Mouse (Mus musculus): Measurements from ENCODE around the gene Inpp5d. TPM values are rescaled to one million over a fixed set of nuclear protein-coding genes. Genes with fewer than 3 reads are reported as not detected.

Inpp5d gene
- total RNA-seq, 1 experiment from 2014 or later, result 196 TPM

DNA sequence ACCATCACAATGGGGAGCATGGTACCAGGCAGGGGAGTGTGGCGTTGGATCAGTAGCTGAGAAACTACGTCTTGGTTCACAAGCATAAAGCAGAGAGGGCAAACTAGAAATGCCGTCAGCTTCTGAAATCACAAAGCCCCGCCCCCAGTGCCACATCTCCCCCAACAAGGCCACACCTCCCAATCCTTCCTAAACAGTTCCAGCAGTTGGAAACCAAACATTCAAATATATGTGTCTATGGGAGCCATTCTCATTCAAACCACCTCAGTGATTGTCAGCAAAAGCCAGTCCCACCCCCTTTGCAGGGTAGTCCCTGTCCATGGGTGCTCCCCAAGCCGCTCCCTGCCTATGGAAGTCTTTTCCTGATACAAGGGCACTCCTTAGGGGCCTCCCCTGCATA is 64.0 kb downstream of the Inpp5d start:
- no peak for ATAC-seq (ENCODE audit: extremely low read depth, insufficient number of reproducible peaks, low FRiP score, poor library complexity, severe bottlenecking)

- no peak for ATAC-seq (ENCODE audit: extremely low read depth, insufficient number of reproducible peaks, low FRiP score, poor library complexity, severe bottlenecking)
Measured at GRCm38 (mm10) chr1:87684791-87685190, 64.7 kb downstream of the Inpp5d start.

- ATAC-seq (ENCODE audit: extremely low read depth, insufficient number of reproducible peaks, low FRiP score, poor library complexity, severe bottlenecking), result no peak
Measured at GRCm38 (mm10) chr1:87686351-87686750, 66.2 kb downstream of the Inpp5d start.

GRCm38 (mm10) chr1:87687009-87687408 is 66.9 kb downstream of the Inpp5d start:
- no peak for ATAC-seq (ENCODE audit: extremely low read depth, insufficient number of reproducible peaks, low FRiP score, poor library complexity, severe bottlenecking)

GRCm38 (mm10) chr1:87689661-87690341 is 69.7 kb downstream of the Inpp5d start:
- no peak for ATAC-seq (ENCODE audit: extremely low read depth, insufficient number of reproducible peaks, low FRiP score, poor library complexity, severe bottlenecking)

DNA sequence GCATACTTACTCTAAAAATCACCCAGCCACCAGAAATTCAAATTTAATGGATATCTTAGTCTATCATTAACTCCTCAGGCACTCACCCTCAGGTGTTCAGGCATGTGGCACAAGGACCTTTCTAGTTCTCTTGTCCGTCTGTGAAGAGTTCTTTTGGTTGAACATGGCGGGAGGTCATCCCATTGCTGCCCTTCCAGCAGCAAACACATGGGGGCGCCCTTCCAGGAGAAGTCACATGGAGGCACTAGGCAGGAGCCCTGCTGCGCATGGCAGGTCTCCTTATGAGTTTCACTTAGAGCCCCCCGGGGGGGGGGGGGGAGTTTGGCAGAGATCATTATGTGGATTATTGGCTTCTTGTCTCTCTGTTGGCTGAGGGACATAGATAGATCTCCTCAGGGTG is 76.2 kb downstream of the Inpp5d start:
- ATAC-seq (ENCODE audit: extremely low read depth, insufficient number of reproducible peaks, low FRiP score, poor library complexity, severe bottlenecking), result no peak

- ATAC-seq (ENCODE audit: extremely low read depth, insufficient number of reproducible peaks, low FRiP score, poor library complexity, severe bottlenecking), result no peak
Measured at GRCm38 (mm10) chr1:87698010-87698409, 77.9 kb downstream of the Inpp5d start.

- ATAC-seq (ENCODE audit: extremely low read depth, insufficient number of reproducible peaks, low FRiP score, poor library complexity, severe bottlenecking), result no peak
Measured at GRCm38 (mm10) chr1:87699890-87700448, 79.9 kb downstream of the Inpp5d start.

DNA sequence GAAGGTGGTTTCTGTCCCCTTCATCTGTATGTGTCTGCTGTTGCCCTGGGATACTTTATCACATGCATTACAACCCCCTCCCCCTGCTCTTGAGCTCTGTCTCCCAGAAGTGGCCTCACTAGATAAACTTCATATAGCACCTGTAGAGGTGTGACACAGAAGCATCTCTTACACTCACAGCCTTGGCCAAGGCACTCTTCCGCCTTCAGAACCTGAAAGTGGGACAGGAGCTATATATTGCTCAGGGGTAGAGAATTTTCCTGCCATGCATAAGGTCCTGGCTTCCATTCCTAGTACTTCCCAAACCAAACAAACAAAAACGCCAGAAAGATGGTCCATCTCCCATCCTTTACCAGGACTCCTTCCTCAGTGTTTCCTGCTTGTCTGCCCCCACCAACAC is 84.1 kb downstream of the Inpp5d start:
- no peak for ATAC-seq (ENCODE audit: extremely low read depth, insufficient number of reproducible peaks, low FRiP score, poor library complexity, severe bottlenecking)

DNA sequence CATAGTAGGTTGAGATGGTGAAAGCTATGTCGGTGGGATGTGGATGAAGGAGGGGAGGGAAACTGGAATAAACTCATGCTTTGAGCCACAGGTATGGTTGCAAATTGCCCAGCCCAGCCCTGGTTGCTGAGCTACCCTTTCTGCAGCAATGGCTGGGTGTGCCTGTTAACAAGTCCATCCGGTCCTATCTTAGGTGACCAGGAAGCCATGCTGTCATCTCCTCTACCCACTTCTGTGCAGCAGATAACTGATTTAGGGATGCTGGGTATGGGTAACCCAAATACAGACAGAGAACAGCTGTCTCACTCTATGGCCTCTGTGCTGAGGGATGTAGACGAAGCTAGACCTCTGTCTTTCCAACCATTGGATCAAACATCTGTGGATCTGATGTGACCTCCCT is 86.2 kb downstream of the Inpp5d start:
- ATAC-seq (ENCODE audit: extremely low read depth, insufficient number of reproducible peaks, low FRiP score, poor library complexity, severe bottlenecking), result no peak

DNA sequence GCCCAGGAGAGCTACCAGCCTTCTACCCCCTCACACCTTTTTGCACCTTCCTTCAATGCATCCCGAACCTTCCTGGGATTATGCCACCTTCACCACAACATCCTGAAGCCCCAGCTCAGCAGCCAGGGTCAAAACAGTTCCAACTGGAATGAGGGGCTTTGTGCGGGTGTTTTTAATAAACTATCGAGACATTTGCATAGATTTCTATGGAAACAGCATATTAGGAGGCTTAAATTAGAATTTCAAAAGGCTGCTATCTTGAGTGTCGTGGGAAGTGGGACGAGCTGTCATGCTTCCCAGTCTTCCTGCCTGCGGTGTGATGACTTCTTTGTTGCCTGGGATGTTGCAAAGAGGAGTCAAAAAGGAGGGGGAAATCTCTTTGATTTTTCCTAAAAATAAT is 88.9 kb downstream of the Inpp5d start:
- ATAC-seq (ENCODE audit: extremely low read depth, insufficient number of reproducible peaks, low FRiP score, poor library complexity, severe bottlenecking), result no peak

- ATAC-seq (ENCODE audit: extremely low read depth, insufficient number of reproducible peaks, low FRiP score, poor library complexity, severe bottlenecking), result no peak
Measured at GRCm38 (mm10) chr1:87709661-87710270, 89.7 kb downstream of the Inpp5d start.

DNA sequence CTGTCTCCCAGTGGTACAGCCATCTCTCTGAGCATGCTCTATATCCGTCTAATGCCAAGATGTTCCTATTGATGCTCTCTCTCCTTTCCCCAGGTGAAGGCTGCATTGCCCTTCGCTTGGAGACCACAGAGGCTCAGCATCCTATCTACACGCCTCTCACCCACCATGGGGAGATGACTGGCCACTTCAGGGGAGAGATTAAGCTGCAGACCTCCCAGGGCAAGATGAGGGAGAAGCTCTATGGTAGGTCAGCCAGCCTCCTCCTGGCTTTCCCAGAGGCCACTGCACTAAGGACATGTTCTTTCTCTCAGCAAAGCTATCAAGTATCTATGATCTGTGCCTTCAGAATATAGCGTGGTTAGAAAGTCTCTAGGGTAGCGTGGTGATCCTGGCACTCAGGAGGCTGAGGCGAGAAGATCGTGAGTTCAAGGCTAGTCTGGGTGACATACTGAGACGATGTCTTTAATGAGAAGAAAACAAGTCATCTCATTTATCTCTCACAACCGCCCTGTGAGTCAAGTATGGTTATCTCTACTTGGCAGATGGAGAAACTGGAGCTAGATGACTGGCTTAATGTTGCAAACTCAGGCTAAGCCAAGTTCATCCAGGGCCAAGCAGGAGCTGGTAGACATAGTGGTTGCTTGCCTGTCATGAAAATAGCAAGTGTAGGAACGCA is 92.0 kb downstream of the Inpp5d start:
- ATAC-seq (ENCODE audit: extremely low read depth, insufficient number of reproducible peaks, low FRiP score, poor library complexity, severe bottlenecking), result no peak

GRCm38 (mm10) chr1:87712614-87712971 is 92.5 kb downstream of the Inpp5d start:
- no peak for ATAC-seq (ENCODE audit: extremely low read depth, insufficient number of reproducible peaks, low FRiP score, poor library complexity, severe bottlenecking)

- ATAC-seq (ENCODE audit: extremely low read depth, insufficient number of reproducible peaks, low FRiP score, poor library complexity, severe bottlenecking), result no peak
Measured at GRCm38 (mm10) chr1:87721382-87721781, 101.3 kb downstream of the Inpp5d start.

DNA sequence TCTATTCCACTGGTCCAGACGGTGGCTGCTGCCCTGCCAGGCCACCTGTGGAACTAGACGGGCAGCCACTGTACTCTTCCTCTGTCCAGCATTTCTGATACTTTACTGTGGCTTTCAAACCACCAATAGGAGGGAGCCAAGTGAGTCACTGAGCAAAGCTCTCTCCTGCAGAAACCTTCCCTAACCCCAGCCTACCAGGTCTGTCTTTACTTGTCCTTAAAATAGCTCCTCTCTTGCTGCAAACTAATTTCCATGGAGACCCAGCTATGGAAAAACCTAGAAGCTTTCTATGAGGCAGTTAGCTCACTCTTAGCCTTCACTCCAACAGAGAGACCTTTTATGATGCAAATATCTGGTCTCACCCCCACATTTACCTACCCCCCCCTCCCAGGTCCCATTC is 102.0 kb downstream of the Inpp5d start:
- no peak for ATAC-seq (ENCODE audit: extremely low read depth, insufficient number of reproducible peaks, low FRiP score, poor library complexity, severe bottlenecking)

- ATAC-seq (ENCODE audit: extremely low read depth, insufficient number of reproducible peaks, low FRiP score, poor library complexity, severe bottlenecking), result no peak
Measured at GRCm38 (mm10) chr1:87723351-87723750, 103.2 kb downstream of the Inpp5d start.

GRCm38 (mm10) chr1:87729070-87729469 is 109.0 kb downstream of the Inpp5d start:
- ATAC-seq (ENCODE audit: extremely low read depth, insufficient number of reproducible peaks, low FRiP score, poor library complexity, severe bottlenecking), result no peak

DNA sequence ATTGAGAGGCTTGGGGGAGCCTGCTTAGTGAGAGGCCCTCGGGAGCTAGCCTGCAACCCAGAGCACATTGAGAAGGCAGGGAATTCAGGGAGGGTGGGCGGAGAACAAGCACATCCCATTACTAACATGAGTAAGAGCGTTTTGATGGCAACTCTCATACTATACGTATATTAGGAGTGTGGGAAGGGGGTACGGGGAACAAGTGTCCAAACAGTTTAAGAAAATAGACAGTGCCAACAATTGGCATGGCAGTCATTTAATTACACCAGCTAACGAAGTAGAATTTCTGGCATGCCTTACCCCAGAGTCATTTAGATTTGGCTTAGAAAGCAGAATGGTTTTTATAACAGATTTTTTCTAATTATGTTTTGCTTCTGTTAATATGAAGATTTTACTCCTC is 109.7 kb downstream of the Inpp5d start:
- no peak for ATAC-seq (ENCODE audit: extremely low read depth, insufficient number of reproducible peaks, low FRiP score, poor library complexity, severe bottlenecking)

DNA sequence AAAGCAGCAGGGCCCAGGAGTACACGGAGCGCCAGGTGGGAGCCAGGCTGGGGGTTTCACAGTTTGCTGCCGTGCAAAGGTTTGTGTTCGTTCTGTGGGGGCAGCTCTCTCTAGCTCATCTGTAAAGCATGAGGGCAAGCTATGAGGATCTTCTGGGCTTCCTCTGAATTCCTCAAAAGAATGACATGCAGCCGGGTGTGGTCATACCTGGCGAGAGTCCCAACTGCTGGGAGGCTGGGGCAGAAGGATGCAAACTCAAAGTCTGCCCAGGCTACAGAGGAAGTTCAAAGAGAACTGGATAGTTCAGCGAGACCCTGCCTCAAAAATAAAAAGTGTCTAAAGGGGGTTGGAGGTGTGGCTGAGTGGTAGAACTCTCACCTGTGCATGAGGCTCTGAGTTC is 110.2 kb downstream of the Inpp5d start:
- ATAC-seq (ENCODE audit: extremely low read depth, insufficient number of reproducible peaks, low FRiP score, poor library complexity, severe bottlenecking), result no peak

Measured in neutrophil, adult 5-6 weeks (primary cell).